Mouse (Mus musculus): Measurements from ENCODE around the gene Asic2. TPM values are rescaled to one million over a fixed set of nuclear protein-coding genes. Genes with fewer than 3 reads are reported as not detected.
"Not testable (repeated sequence)": the region's sequence is repeated elsewhere in the genome, so short reads cannot be mapped to it uniquely, and the experiment has no call there.

Gene Asic2
- polyA plus RNA-seq, 1 experiment from 2014 or later: 0.65 TPM

DNA sequence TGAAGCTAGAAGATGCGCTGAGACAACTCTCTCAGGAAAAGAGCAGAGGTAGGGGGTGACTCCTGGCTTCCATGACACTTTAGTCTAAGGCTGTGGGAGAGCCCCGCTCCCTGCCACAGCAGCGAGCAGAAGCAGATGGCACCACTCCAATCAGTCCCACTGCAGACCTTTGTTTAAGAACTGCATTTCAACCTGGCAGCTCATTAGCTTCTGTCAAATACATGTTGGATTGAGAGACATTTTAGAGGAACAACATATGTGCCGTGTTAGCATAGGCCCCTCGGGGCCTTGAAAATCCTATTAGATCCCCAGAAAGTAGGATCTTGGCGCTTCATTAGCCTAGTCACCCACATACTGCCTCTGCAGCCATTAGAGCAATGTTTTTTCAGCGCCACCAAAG is 697.7 kb downstream of the Asic2 start:
- H3K36me3 ChIP-seq (ENCODE audit: control insufficient read depth, insufficient read depth, low read length): no peaks in the 10 kb centered on the region
- H3K4me3 ChIP-seq (ENCODE audit: low read depth, low read length): no peak overlapping the region
- H3K9me3 ChIP-seq (ENCODE audit: control insufficient read depth, low read length): no peaks in the 10 kb centered on the region
- H3K9ac ChIP-seq (ENCODE audit: low read depth, low read length): no peak overlapping the region
- H3K4me2 ChIP-seq (ENCODE audit: low read depth, low read length): no peak overlapping the region
- 36% methylated on average over 7 of the region's 7 CpGs for WGBS
- no peaks in the 10 kb centered on the region for H3K4me1 ChIP-seq (ENCODE audit: control insufficient read depth, insufficient read depth, low read length)
- ATAC-seq (ENCODE audit: low read depth) (no peak), DNase-seq (ENCODE audit: low spot score) (peak; percentile 27)
- H3K27ac ChIP-seq (replicated peaks; ENCODE audit: low read depth, low read length): no peak overlapping the region
- no peaks in the 10 kb centered on the region for H3K27me3 ChIP-seq (replicated peaks; ENCODE audit: control insufficient read depth, insufficient read depth, low read length)

DNA sequence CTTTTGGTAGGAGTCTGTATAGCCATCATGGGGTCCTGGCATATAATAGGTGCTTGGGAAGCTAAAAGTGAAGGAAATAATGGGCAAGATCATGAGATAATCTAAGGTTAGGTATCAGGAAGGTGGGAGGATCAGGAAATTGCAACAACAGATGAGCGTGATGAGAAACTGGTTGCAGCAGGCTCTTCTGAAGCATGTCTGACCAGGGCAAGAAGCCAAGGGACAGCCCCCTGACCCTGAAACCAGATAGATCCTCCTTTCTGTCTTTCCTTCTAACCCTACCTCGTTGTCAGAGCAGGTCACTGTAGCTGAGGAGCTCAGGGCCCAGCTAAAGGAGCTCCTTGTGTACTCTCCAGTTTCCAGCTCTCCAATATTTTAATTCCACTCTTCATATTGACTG is 704.5 kb downstream of the Asic2 start:
- peaks cover 3% of the 10 kb centered on the region; the same call in 1 of the 2 replicates for H3K9me3 ChIP-seq (ENCODE audit: control insufficient read depth, low read length)
- H3K4me3 ChIP-seq (ENCODE audit: low read depth, low read length): no peak overlapping the region
- H3K27me3 ChIP-seq (replicated peaks; ENCODE audit: control insufficient read depth, insufficient read depth, low read length): no peaks in the 10 kb centered on the region
- H3K9ac ChIP-seq (ENCODE audit: low read depth, low read length): no peak overlapping the region
- no peaks in the 10 kb centered on the region for H3K36me3 ChIP-seq (ENCODE audit: control insufficient read depth, insufficient read depth, low read length)
- H3K4me1 ChIP-seq (ENCODE audit: control insufficient read depth, insufficient read depth, low read length): no peaks in the 10 kb centered on the region
- H3K27ac ChIP-seq (replicated peaks; ENCODE audit: low read depth, low read length): no peak overlapping the region
- ATAC-seq (ENCODE audit: low read depth) (no peak), DNase-seq (ENCODE audit: low spot score) (no peak)
- 68% methylated on average over 2 of the region's 2 CpGs for WGBS
- H3K4me2 ChIP-seq (ENCODE audit: low read depth, low read length): no peak overlapping the region

DNA sequence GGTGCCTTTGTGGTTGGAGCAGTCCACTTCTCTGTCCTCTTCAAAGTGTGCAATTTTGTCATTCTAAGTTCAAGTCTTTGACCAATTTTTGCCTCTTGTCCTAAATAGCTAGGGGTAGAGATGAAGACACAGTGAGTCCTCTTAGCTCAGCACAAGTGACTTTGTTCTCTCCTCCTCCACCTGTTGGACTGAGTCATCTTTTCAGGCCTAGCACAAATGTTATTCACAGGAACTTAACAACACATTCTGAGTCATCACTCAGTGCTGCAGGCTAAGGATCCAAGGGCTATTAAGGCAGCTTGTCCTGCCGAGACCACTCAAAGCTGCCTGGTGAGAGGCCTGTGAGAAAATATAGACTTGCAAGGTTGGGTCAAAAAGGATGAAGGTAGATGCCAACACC is 705.1 kb downstream of the Asic2 start:
- WGBS: 83% methylated on average over 1 of the region's 1 CpGs

DNA sequence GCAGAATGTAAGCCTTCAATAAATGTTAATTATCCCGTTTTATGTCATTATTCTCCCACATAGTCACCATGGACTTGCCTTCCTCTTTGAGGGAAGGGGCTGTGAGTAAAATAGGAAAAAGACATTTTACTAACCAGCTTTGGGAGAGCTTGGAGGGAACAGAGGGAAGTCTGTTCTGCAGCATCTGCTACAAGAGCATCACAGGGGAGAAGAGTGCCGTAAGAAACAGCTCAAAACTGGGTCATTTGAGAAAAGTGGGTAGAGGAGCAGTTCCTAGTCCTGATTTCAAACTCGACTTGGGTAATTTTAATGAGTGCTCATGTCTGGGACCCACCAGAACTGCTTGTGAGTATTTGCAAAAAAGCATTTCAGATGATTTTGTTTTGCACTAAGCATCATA is 707.0 kb downstream of the Asic2 start:
- ATAC-seq (ENCODE audit: low read depth) (no peak), DNase-seq (ENCODE audit: low spot score) (no peak)
- Histone ChIP-seq H3K4me3 (ENCODE audit: low read depth, low read length) (no peak overlapping the region), H3K27ac (replicated peaks; ENCODE audit: low read depth, low read length) (no peak overlapping the region), H3K4me1 (ENCODE audit: control insufficient read depth, insufficient read depth, low read length) (no peaks in the 10 kb centered on the region), H3K27me3 (replicated peaks; ENCODE audit: control insufficient read depth, insufficient read depth, low read length) (no peaks in the 10 kb centered on the region), H3K9me3 (ENCODE audit: control insufficient read depth, low read length) (peaks cover 3% of the 10 kb centered on the region; the same call in 1 of the 2 replicates), H3K9ac (ENCODE audit: low read depth, low read length) (no peak overlapping the region), H3K36me3 (ENCODE audit: control insufficient read depth, insufficient read depth, low read length) (no peaks in the 10 kb centered on the region), H3K4me2 (ENCODE audit: low read depth, low read length) (no peak overlapping the region)
- WGBS: 74% methylated on average over 3 of the region's 3 CpGs

More for the DNA sequence above, 705.1 kb downstream of the Asic2 start:
- Histone ChIP-seq H3K4me2 (ENCODE audit: low read depth, low read length) (no peak overlapping the region), H3K9ac (ENCODE audit: low read depth, low read length) (no peak overlapping the region), H3K27me3 (replicated peaks; ENCODE audit: control insufficient read depth, insufficient read depth, low read length) (no peaks in the 10 kb centered on the region), H3K4me3 (ENCODE audit: low read depth, low read length) (no peak overlapping the region), H3K4me1 (ENCODE audit: control insufficient read depth, insufficient read depth, low read length) (no peaks in the 10 kb centered on the region), H3K36me3 (ENCODE audit: control insufficient read depth, insufficient read depth, low read length) (no peaks in the 10 kb centered on the region), H3K9me3 (ENCODE audit: control insufficient read depth, low read length) (peaks cover 3% of the 10 kb centered on the region; the same call in 1 of the 2 replicates), H3K27ac (replicated peaks; ENCODE audit: low read depth, low read length) (no peak overlapping the region)
- no peak for DNase-seq (ENCODE audit: low spot score)
- no peak for ATAC-seq (ENCODE audit: low read depth)

DNA sequence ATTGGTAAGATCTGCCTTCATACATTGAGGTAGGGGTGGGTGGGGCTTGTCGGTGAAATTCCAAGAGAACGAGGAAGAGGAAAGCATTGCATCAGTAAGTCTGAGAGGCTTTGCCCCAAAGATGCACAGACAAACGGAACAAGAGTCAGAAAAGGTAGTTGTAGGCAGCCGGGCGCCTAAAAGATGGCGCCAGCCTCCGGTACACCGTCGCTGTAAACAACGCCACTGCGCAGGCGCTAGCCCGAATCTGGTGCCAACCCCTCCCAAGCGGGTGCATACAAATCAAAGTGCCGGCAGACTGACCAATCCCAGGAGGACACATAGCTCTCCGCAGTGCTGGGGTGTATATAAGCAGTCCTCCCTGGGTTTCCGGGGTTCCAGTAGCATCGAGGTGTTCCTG is 727.1 kb downstream of the Asic2 start:
- not testable (repeated sequence) for H3K27me3 ChIP-seq (replicated peaks; ENCODE audit: control insufficient read depth, insufficient read depth, low read length); ATAC-seq (ENCODE audit: low read depth); H3K36me3 ChIP-seq (ENCODE audit: control insufficient read depth, insufficient read depth, low read length); H3K4me2 ChIP-seq (ENCODE audit: low read depth, low read length); H3K4me1 ChIP-seq (ENCODE audit: control insufficient read depth, insufficient read depth, low read length); H3K9me3 ChIP-seq (ENCODE audit: control insufficient read depth, low read length); DNase-seq (ENCODE audit: low spot score); H3K27ac ChIP-seq (replicated peaks; ENCODE audit: low read depth, low read length); H3K9ac ChIP-seq (ENCODE audit: low read depth, low read length); H3K4me3 ChIP-seq (ENCODE audit: low read depth, low read length)
- 97% methylated on average over 18 of the region's 18 CpGs for WGBS

DNA sequence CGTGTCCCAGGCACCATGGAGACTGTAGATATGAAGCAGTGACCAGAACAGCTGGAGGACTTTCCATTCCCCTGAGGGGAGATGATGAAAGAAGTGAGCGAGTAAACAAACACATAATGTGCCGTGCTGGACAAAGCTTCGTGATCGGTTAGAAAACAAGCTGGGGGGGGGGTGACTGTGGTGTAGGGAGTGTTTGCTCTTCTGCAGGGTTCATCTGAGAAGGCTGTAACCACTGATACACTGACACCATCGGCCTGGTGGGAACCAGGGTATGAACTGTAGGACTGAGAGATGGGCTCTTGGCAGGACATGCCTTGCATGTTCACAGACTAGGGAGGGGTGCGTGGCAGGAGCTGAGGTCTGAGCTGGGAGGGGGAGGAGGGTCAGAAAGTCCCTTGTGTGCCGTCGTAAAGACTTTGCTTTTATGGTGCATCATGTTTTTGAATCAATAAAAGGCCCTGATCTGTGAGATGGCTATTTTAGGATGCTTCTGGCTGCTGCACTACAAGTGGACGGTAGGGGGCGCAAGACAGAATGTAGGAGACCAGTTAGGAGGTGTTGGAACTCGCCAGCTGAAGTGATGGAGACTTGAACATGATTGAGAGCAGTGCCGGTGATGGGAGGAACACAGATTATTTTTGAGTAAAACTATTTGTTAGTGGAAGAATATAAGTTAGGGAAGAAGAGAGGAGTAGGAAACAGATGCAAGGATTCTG is 728.1 kb downstream of the Asic2 start:
- Histone ChIP-seq H3K9ac (ENCODE audit: low read depth, low read length) (no peak overlapping the region), H3K4me2 (ENCODE audit: low read depth, low read length) (no peak overlapping the region), H3K9me3 (ENCODE audit: control insufficient read depth, low read length) (no peaks in the 10 kb centered on the region), H3K4me3 (ENCODE audit: low read depth, low read length) (no peak overlapping the region), H3K4me1 (ENCODE audit: control insufficient read depth, insufficient read depth, low read length) (no peaks in the 10 kb centered on the region), H3K27ac (replicated peaks; ENCODE audit: low read depth, low read length) (no peak overlapping the region), H3K36me3 (ENCODE audit: control insufficient read depth, insufficient read depth, low read length) (no peaks in the 10 kb centered on the region), H3K27me3 (replicated peaks; ENCODE audit: control insufficient read depth, insufficient read depth, low read length) (no peaks in the 10 kb centered on the region)
- DNase-seq (ENCODE audit: low spot score) (no peak), ATAC-seq (ENCODE audit: low read depth) (no peak)
- 50% methylated on average over 13 of the region's 13 CpGs for WGBS

DNA sequence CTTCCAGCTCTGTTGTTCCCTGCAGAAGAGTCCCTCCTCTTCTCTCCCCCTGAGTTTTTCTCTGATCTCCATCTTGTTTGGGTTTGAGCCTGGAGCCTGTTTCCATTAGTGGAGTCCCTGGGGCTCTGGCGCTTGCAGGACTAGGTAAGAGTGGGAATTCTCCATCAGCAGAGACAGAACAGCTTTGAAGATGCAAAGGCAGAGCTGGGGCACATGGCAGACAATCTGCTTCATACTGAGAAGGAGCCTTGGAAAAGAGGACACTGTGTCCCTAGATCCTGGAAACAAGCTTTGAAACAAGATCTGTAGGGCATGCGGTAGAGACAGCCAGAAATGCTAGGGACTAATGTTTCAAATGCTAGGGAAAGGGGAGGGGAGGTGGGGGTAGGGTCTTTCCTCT is 729.2 kb downstream of the Asic2 start:
- Histone ChIP-seq H3K9ac (ENCODE audit: low read depth, low read length) (no peak overlapping the region), H3K36me3 (ENCODE audit: control insufficient read depth, insufficient read depth, low read length) (no peaks in the 10 kb centered on the region), H3K27me3 (replicated peaks; ENCODE audit: control insufficient read depth, insufficient read depth, low read length) (no peaks in the 10 kb centered on the region), H3K27ac (replicated peaks; ENCODE audit: low read depth, low read length) (no peak overlapping the region), H3K4me2 (ENCODE audit: low read depth, low read length) (no peak overlapping the region), H3K4me3 (ENCODE audit: low read depth, low read length) (no peak overlapping the region), H3K9me3 (ENCODE audit: control insufficient read depth, low read length) (no peaks in the 10 kb centered on the region), H3K4me1 (ENCODE audit: control insufficient read depth, insufficient read depth, low read length) (no peaks in the 10 kb centered on the region)
- WGBS: 40% methylated on average over 2 of the region's 2 CpGs
- DNase-seq (ENCODE audit: low spot score) (no peak), ATAC-seq (ENCODE audit: low read depth) (no peak)

DNA sequence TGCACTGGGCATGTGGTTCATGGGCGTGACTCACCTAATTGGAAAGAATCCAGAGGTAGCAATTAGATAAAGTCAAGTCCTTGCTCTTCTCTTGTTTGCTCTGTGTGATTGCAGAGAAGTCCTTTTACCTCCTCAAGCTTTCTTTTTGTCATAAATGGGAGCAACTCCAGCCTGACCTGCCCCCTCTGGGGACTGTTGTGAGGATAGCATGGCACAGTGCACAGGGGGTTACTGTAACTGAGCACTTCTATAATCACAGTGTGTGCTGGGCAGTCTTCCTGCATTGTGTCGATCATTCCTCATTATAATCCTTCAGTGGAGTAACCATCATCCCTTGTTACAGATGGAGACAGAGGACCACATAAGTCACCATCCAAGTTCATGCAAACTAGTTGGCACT is 732.2 kb downstream of the Asic2 start:
- Histone ChIP-seq H3K27ac (replicated peaks; ENCODE audit: low read depth, low read length) (no peak overlapping the region), H3K4me2 (ENCODE audit: low read depth, low read length) (no peak overlapping the region), H3K36me3 (ENCODE audit: control insufficient read depth, insufficient read depth, low read length) (no peaks in the 10 kb centered on the region), H3K4me1 (ENCODE audit: control insufficient read depth, insufficient read depth, low read length) (no peaks in the 10 kb centered on the region), H3K9me3 (ENCODE audit: control insufficient read depth, low read length) (no peaks in the 10 kb centered on the region), H3K9ac (ENCODE audit: low read depth, low read length) (no peak overlapping the region), H3K4me3 (ENCODE audit: low read depth, low read length) (no peak overlapping the region), H3K27me3 (replicated peaks; ENCODE audit: control insufficient read depth, insufficient read depth, low read length) (no peaks in the 10 kb centered on the region)
- ATAC-seq (ENCODE audit: low read depth) (peak; percentile 62; the same call in 1 of the 2 replicates), DNase-seq (ENCODE audit: low spot score) (no peak)
- 63% methylated on average over 2 of the region's 2 CpGs for WGBS

DNA sequence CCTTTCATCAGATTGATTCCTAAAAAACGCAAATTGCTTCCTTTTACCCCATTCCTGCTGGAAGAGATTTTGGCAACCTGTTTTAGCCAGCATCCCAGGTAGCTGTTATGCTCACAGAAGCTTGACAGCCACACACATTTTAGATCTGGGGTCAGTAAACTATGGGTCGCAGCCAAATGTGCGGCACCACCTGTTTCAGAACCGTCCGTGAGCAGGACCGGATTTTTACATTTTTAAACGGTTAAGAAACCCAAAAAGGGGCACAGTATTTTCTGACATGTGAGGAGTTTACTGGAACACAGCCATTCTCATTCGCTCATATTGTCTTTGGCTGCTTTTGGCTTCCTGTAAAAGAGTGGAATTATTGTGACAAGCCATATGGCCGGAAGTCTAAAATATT is 744.9 kb downstream of the Asic2 start:
- Histone ChIP-seq H3K27ac (replicated peaks; ENCODE audit: low read depth, low read length) (no peak overlapping the region), H3K36me3 (ENCODE audit: control insufficient read depth, insufficient read depth, low read length) (no peaks in the 10 kb centered on the region), H3K4me3 (ENCODE audit: low read depth, low read length) (no peak overlapping the region), H3K4me2 (ENCODE audit: low read depth, low read length) (no peak overlapping the region), H3K27me3 (replicated peaks; ENCODE audit: control insufficient read depth, insufficient read depth, low read length) (no peaks in the 10 kb centered on the region), H3K4me1 (ENCODE audit: control insufficient read depth, insufficient read depth, low read length) (no peaks in the 10 kb centered on the region), H3K9ac (ENCODE audit: low read depth, low read length) (no peak overlapping the region), H3K9me3 (ENCODE audit: control insufficient read depth, low read length) (no peaks in the 10 kb centered on the region)
- 75% methylated on average over 9 of the region's 9 CpGs for WGBS
- DNase-seq (ENCODE audit: low spot score) (no peak), ATAC-seq (ENCODE audit: low read depth) (no peak)

Data from embryonic facial prominence, embryonic 14.5 days (tissue).